Comparison of ENCODE assay signal across 24 mouse cellular contexts in genomic region chr15:8502431-8502830, GRCm38 (mm10). TPM values are rescaled to one million over a fixed set of nuclear protein-coding genes. Genes with fewer than 3 reads are reported as not detected.
"Had no signal": no experiment of that assay in that cellular context is flagged by ENCODE, and none has a peak within 500 bp of the region (broad histone marks: within the 10 kb centered on the region; RNA-seq: fewer than 3 reads in every experiment).

No protein-coding gene starts in this region.

- H3K9me3 ChIP-seq: liver, embryonic 13.5 days; lung, embryonic 15.5 days; midbrain, embryonic 12.5 days; midbrain, embryonic 15.5 days; neural tube, embryonic 12.5 days; neural tube, embryonic 15.5 days had no signal

- H3K4me3 ChIP-seq: left cerebral cortex, adult 2 months; liver, embryonic 13.5 days; lung, embryonic 15.5 days; midbrain, embryonic 12.5 days; midbrain, embryonic 15.5 days; neural tube, embryonic 12.5 days; neural tube, embryonic 15.5 days had no signal

- H3K4me2 ChIP-seq: liver, embryonic 13.5 days; lung, embryonic 15.5 days; midbrain, embryonic 12.5 days; midbrain, embryonic 15.5 days; neural tube, embryonic 12.5 days; neural tube, embryonic 15.5 days had no signal

- H3K9ac ChIP-seq: liver, embryonic 13.5 days; lung, embryonic 15.5 days; midbrain, embryonic 12.5 days; midbrain, embryonic 15.5 days; neural tube, embryonic 12.5 days; neural tube, embryonic 15.5 days had no signal

- ATAC-seq: intestine, postnatal 0 days; midbrain, embryonic 15.5 days had no signal

- H3K36me3 ChIP-seq: liver, embryonic 13.5 days; lung, embryonic 15.5 days; midbrain, embryonic 12.5 days; midbrain, embryonic 15.5 days; neural tube, embryonic 12.5 days; neural tube, embryonic 15.5 days had no signal

- H3K27me3 ChIP-seq: liver, embryonic 13.5 days; lung, embryonic 15.5 days; midbrain, embryonic 12.5 days; midbrain, embryonic 15.5 days; neural tube, embryonic 12.5 days; neural tube, embryonic 15.5 days had no signal

- H3K27ac ChIP-seq: kidney, postnatal 0 days; left cerebral cortex, adult 2 months; liver, embryonic 13.5 days; lung, embryonic 15.5 days; macrophage; midbrain, embryonic 12.5 days; midbrain, embryonic 15.5 days; neural tube, embryonic 12.5 days; neural tube, embryonic 15.5 days had no signal

- DNase-seq: layer of hippocampus, postnatal 36 days; liver, embryonic 13.5 days; lung, postnatal 14 days; thymus, adult 18-20 months; thymus, postnatal 36 days had no signal

- H3K4me1 ChIP-seq: liver, embryonic 13.5 days; lung, embryonic 15.5 days; midbrain, embryonic 12.5 days; midbrain, embryonic 15.5 days; neural tube, embryonic 12.5 days; neural tube, embryonic 15.5 days had no signal

RNA-seq across cellular contexts. Expression of gene Gm2310, which starts 17.3 kb away (rescaled TPM):
- polyA plus RNA-seq: intestine, embryonic 14.5 days; intestine, postnatal 0 days; kidney, postnatal 0 days; limb, embryonic 11.5 days; limb, embryonic 14.5 days; liver, adult 2 months; liver, embryonic 13.5 days; liver, embryonic 16.5 days; lung, embryonic 15.5 days; macrophage; midbrain, embryonic 12.5 days; midbrain, embryonic 15.5 days; neural tube, embryonic 12.5 days; neural tube, embryonic 15.5 days; small intestine, adult 2 months; spleen, adult 2 months; stomach, embryonic 16.5 days; testis, adult 2 months; urinary bladder, adult 2 months had no signal
